Mouse (Mus musculus): ENCODE results near the gene Lrrc18. TPM values are rescaled to one million over a fixed set of nuclear protein-coding genes. Genes with fewer than 3 reads are reported as not detected.

Lrrc18 gene
- total RNA-seq (2023): not detected in 2 replicates

GRCm38 (mm10) chr14:32991082-32991481 lies at the start of gene Lrrc18:
Gene Lrrc18 (plus strand): TSS chr14:32991382.

Other genes starting within 250 kb of the Lrrc18 start
- gene Tmem273, start 205.4 kb upstream of the Lrrc18 start, total RNA-seq (2023): 2.6 and 4.4 TPM in 2 replicates
- 0.28 TPM in 1 of 2 replicates, not detected in the other for gene Fam170b, start 157.4 kb upstream of the Lrrc18 start, total RNA-seq (2023)
- not detected in 2 replicates for gene Vstm4, start 134.6 kb upstream of the Lrrc18 start, total RNA-seq (2023)
- 138 and 169 TPM in 2 replicates for gene Wdfy4, start 194.1 kb downstream of the Lrrc18 start, total RNA-seq (2023)
- 0.45 TPM in 1 of 2 replicates, not detected in the other for gene Arhgap22, start 222.6 kb downstream of the Lrrc18 start, total RNA-seq (2023)

Data from neutrophil, adult 65 days (primary cell).